Mouse (Mus musculus) kidney, adult 2 months (tissue): ENCODE results near the gene Lrba. TPM values are rescaled to one million over a fixed set of nuclear protein-coding genes. Genes with fewer than 3 reads are reported as not detected.

ENCODE experiments used
- DNase-seq: peaks from one replicate; pipeline ENCODE4 v3.0.0; 2021
- H3K27ac ChIP-seq: fragments of 200-500 bp; 2 replicates; pipeline ENCODE4 v1.5.1; 2012; ENCODE audit warnings: low read depth, low read length, control low read depth, inconsistent platforms; ENCODE audit not compliant: insufficient read depth
- H3K27me3 ChIP-seq: fragments of 200-500 bp; replicated peaks from 2 replicates; pipeline ENCODE4 v1.6.1; 2012; ENCODE audit warnings: mild to moderate bottlenecking, moderate library complexity, low read length, inconsistent platforms; ENCODE audit not compliant: control insufficient read depth, insufficient read depth
- H3K36me3 ChIP-seq: fragments of 200-500 bp; 2 replicates; pipeline ENCODE4 v1.6.1; 2012; ENCODE audit warnings: mild to moderate bottlenecking, moderate library complexity, low read length, inconsistent platforms; ENCODE audit not compliant: control insufficient read depth, insufficient read depth
- H3K4me1 ChIP-seq: fragments of 200-500 bp; 2 replicates; pipeline ENCODE4 v1.6.1; 2011; ENCODE audit warnings: low read length; ENCODE audit not compliant: control insufficient read depth, insufficient read depth
- H3K4me3 ChIP-seq: fragments of 200-500 bp; 2 replicates; pipeline ENCODE4 v1.5.1; 2011; ENCODE audit warnings: mild to moderate bottlenecking, low read depth, low read length, control low read depth; ENCODE audit not compliant: insufficient read depth
- CTCF ChIP-seq: fragments of 200-500 bp; conservative IDR thresholded peaks from 2 replicates; pipeline ENCODE4 v1.5.1; 2011; ENCODE audit warnings: low read depth, mild to moderate bottlenecking, control low read depth, low read length, moderate library complexity, mixed read lengths; ENCODE audit not compliant: insufficient read depth, insufficient read length
- POLR2A ChIP-seq: fragments of 200-500 bp; IDR thresholded peaks from one replicate; pipeline ENCODE4 v1.6.1; 2011; ENCODE audit warnings: low read depth, low read length, control low read depth
- WGBS: fragments of 180-500 bp; shearing (Covaris S2); methylation state at CpG from one replicate; pipeline ENCODE4 v1.1.7; 2018; 5-methylcytosine and 5-hydroxymethylcytosine counted together
- polyA plus RNA-seq: library from polyadenylated mRNA; depleted of rRNA; stranded (reverse); fragments of >200 nt; gene quantifications from 2 replicates; pipeline ENCODE4 v1.2.3, GENCODE M21; 2012

Lrba gene
- polyA plus RNA-seq, 1 experiment = 36.4 TPM

GRCm38 (mm10) chr3:86538645-86539554 lies 314.4 kb downstream of the Lrba start:
- TF ChIP-seq CTCF = no peak; the same call in 1 of the 2 replicates
- no peak for TF ChIP-seq POLR2A

GRCm38 (mm10) chr3:86539555-86540168 lies 315.2 kb downstream of the Lrba start:
- no peak for DNase-seq
- Histone ChIP-seq H3K4me3 (no peak overlapping the region), H3K27ac (no peak overlapping the region), H3K36me3 (peaks cover 1% of the 10 kb centered on the region), H3K27me3 (no peaks in the 10 kb centered on the region), H3K4me1 (no peaks in the 10 kb centered on the region)
- no peak for TF ChIP-seq POLR2A
- no peak for TF ChIP-seq CTCF
- 60% methylated on average over 11 of the region's 11 CpGs for WGBS

More at GRCm38 (mm10) chr3:86538645-86539554, 314.4 kb downstream of the Lrba start:
- peaks cover 1% of the 10 kb centered on the region for H3K36me3 ChIP-seq
- DNase-seq = no peak
- 56% methylated on average over 13 of the region's 13 CpGs for WGBS
- H3K4me1 ChIP-seq = no peaks in the 10 kb centered on the region
- no peak overlapping the region for H3K4me3 ChIP-seq
- no peak overlapping the region for H3K27ac ChIP-seq
- no peaks in the 10 kb centered on the region for H3K27me3 ChIP-seq

- DNase-seq = no peak
- Histone ChIP-seq H3K27me3 (no peaks in the 10 kb centered on the region), H3K36me3 (peaks cover 1% of the 10 kb centered on the region), H3K27ac (no peak overlapping the region), H3K4me3 (no peak overlapping the region), H3K4me1 (no peaks in the 10 kb centered on the region)
- 94% methylated on average over 4 of the region's 4 CpGs for WGBS
- TF ChIP-seq POLR2A (no peak), CTCF (no peak)
These were observed 316.7 kb downstream of the Lrba start for GRCm38 (mm10) chr3:86541074-86541614.

GRCm38 (mm10) chr3:86541863-86542397 lies 317.4 kb downstream of the Lrba start:
- Histone ChIP-seq H3K4me3 (no peak overlapping the region), H3K27me3 (no peaks in the 10 kb centered on the region), H3K36me3 (peaks cover 1% of the 10 kb centered on the region), H3K27ac (no peak overlapping the region), H3K4me1 (no peaks in the 10 kb centered on the region)
- 95% methylated on average over 1 of the region's 1 CpGs for WGBS
- TF ChIP-seq POLR2A = no peak
- TF ChIP-seq CTCF = no peak
- DNase-seq = no peak

- peaks cover 1% of the 10 kb centered on the region for H3K36me3 ChIP-seq
- no peak overlapping the region for H3K4me3 ChIP-seq
- TF ChIP-seq CTCF (no peak), POLR2A (no peak)
- 92% methylated on average over 3 of the region's 3 CpGs for WGBS
- H3K27ac ChIP-seq = no peak overlapping the region
- no peaks in the 10 kb centered on the region for H3K4me1 ChIP-seq
- DNase-seq = no peak
- H3K27me3 ChIP-seq = no peaks in the 10 kb centered on the region
These were observed 320.3 kb downstream of the Lrba start for GRCm38 (mm10) chr3:86544785-86545184.

- TF ChIP-seq POLR2A (no peak), CTCF (no peak)
- Histone ChIP-seq H3K4me3 (no peak overlapping the region), H3K27ac (no peak overlapping the region), H3K4me1 (no peaks in the 10 kb centered on the region), H3K27me3 (no peaks in the 10 kb centered on the region), H3K36me3 (peaks cover 1% of the 10 kb centered on the region)
- no peak for DNase-seq
- WGBS = 76% methylated on average over 5 of the region's 5 CpGs
These were observed 321.5 kb downstream of the Lrba start for GRCm38 (mm10) chr3:86545945-86546344.
